Mouse (Mus musculus) small intestine, adult 2 months (tissue): ENCODE data around the gene Hsf3. TPM values are rescaled to one million over a fixed set of nuclear protein-coding genes. Genes with fewer than 3 reads are reported as not detected.
A peak's percentile ranks its signal among the peaks of the same experiment; 100 is the strongest.
"Not testable (repeated sequence)": the region's sequence is repeated elsewhere in the genome, so short reads cannot be mapped to it uniquely, and the experiment has no call there.

Experiments
- H3K27ac ChIP-seq: fragments of 200-500 bp; 2 replicates; pipeline ENCODE4 v1.5.1; 2012; ENCODE audit warnings: low read depth, low read length, control low read depth, inconsistent platforms; ENCODE audit not compliant: insufficient read depth
- H3K27me3 ChIP-seq: fragments of 200-500 bp; 2 replicates; pipeline ENCODE4 v1.6.1; 2012; ENCODE audit warnings: mild to moderate bottlenecking, moderate library complexity, low read length, inconsistent platforms; ENCODE audit not compliant: control insufficient read depth, insufficient read depth
- H3K36me3 ChIP-seq: fragments of 200-500 bp; 2 replicates; pipeline ENCODE4 v1.6.1; 2012; ENCODE audit warnings: mild to moderate bottlenecking, low read length, control low read depth, inconsistent platforms; ENCODE audit not compliant: control insufficient read depth, insufficient read depth
- H3K4me1 ChIP-seq: fragments of 200-500 bp; 2 replicates; pipeline ENCODE4 v1.6.1; 2012; ENCODE audit warnings: low read length, inconsistent platforms, mixed read lengths; ENCODE audit not compliant: control insufficient read depth, insufficient read depth, insufficient read length
- H3K4me3 ChIP-seq: fragments of 200-500 bp; 2 replicates; pipeline ENCODE4 v1.5.1; 2012; ENCODE audit warnings: low read depth, mild to moderate bottlenecking, control low read depth, inconsistent platforms, low read length, moderate library complexity
- CTCF ChIP-seq: fragments of 200-500 bp; IDR thresholded peaks from 2 replicates; pipeline ENCODE4 v1.5.1; 2012; ENCODE audit warnings: low read depth, mild to moderate bottlenecking, control low read depth, inconsistent platforms, low read length, moderate library complexity, mixed read lengths; ENCODE audit not compliant: insufficient replicate concordance, insufficient read length; ENCODE audit errors: extremely low read depth
- POLR2A ChIP-seq: fragments of 200-500 bp; IDR thresholded peaks from 2 replicates; pipeline ENCODE4 v1.6.1; 2012; ENCODE audit warnings: low read depth, mild to moderate bottlenecking, control low read depth, inconsistent platforms, low read length, moderate library complexity
- WGBS: fragments of 180-500 bp; shearing (Covaris S2); methylation state at CpG from one replicate; pipeline ENCODE4 v1.1.7; 2018; 5-methylcytosine and 5-hydroxymethylcytosine counted together
- polyA plus RNA-seq: library from polyadenylated mRNA; depleted of rRNA; stranded (reverse); fragments of >200 nt; gene quantifications from 2 replicates; pipeline ENCODE4 v1.2.3, GENCODE M21; 2012; rRNA removed

Hsf3 gene
- not detected in 2 replicates for polyA plus RNA-seq

GRCm38 (mm10) chrX:96456201-96456963 is at the start of gene Hsf3:
TSS of gene Hsf3 (minus strand) at chrX:96456294.
- H3K27ac ChIP-seq, result peak within 1 kb of the TSS; percentile 94
- 14% methylated on average over 9 of the region's 9 CpGs for WGBS
- H3K4me1 ChIP-seq, result no peaks in the 10 kb centered on the region
- no peaks in the 10 kb centered on the region for H3K27me3 ChIP-seq
- H3K36me3 ChIP-seq, result peaks cover 2% of the 10 kb centered on the region; the same call in 1 of the 2 replicates
- TF ChIP-seq POLR2A (no peak), CTCF (no peak)
- H3K4me3 ChIP-seq, result peak within 1 kb of the TSS; percentile 66

DNA sequence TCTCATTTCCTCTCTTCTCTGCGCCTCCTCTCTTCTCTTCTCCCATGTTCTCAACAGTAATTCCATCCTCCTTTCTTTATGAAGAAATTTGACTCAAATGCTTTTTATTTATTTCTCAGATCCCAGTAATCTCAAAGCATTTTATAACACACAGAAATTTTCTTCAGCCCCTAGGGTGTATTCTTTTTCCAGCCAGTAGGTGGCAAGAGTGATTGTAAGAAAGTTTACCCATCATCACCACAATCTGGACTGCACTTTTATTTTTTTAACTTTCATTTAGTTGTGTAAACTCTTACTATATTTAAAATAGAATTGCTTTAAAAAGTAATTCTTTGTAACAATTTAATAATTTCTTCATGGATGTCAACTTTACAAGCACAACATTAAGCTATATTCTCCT is 45.5 kb upstream of the Hsf3 start:
- TF ChIP-seq POLR2A (no peak), CTCF (no peak)
- no peak overlapping the region for H3K4me3 ChIP-seq
- H3K27me3 ChIP-seq, result no peaks in the 10 kb centered on the region
- peaks cover 10% of the 10 kb centered on the region for H3K36me3 ChIP-seq
- H3K4me1 ChIP-seq, result no peaks in the 10 kb centered on the region
- no peak overlapping the region for H3K27ac ChIP-seq
- 57% methylated on average over 1 of the region's 1 CpGs for WGBS

GRCm38 (mm10) chrX:96455149-96455548 is 945 bp downstream of the Hsf3 start, which contains the start of gene Heph:
TSS of gene Heph (plus strand) at chrX:96455359.
- no peaks in the 10 kb centered on the region for H3K27me3 ChIP-seq
- 38% methylated on average over 2 of the region's 2 CpGs for WGBS
- H3K4me1 ChIP-seq, result no peaks in the 10 kb centered on the region
- TF ChIP-seq CTCF, result no peak
- no peak for TF ChIP-seq POLR2A
- peaks cover 2% of the 10 kb centered on the region; the same call in 1 of the 2 replicates for H3K36me3 ChIP-seq
- H3K27ac ChIP-seq, result peak within 1 kb of the TSS; percentile 94
- peak within 1 kb of the TSS; percentile 66 for H3K4me3 ChIP-seq

DNA sequence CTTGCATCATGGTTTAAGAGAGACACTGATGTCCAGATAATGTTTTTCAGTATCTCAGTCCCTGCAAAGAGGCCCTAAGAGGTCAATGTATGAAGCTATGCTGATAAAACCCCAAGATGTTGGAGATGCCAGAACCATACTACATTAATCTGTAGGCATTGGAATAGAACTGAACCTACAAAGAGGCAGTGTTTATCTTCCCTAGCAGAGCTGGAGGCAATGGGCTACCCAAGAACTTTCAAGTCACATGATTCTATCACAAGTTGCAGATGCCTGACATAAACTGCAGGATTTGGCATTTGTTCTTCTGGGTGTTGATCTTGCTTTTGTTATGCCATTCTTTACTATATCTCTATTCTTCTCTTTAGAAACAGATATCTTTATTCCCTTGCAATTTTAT is 36.7 kb downstream of the Hsf3 start:
- no peak for TF ChIP-seq CTCF
- no peak for TF ChIP-seq POLR2A
- H3K27ac ChIP-seq, result no peak overlapping the region
- no peaks in the 10 kb centered on the region for H3K4me1 ChIP-seq
- no peaks in the 10 kb centered on the region for H3K36me3 ChIP-seq
- H3K4me3 ChIP-seq, result no peak overlapping the region
- no peaks in the 10 kb centered on the region for H3K27me3 ChIP-seq

DNA sequence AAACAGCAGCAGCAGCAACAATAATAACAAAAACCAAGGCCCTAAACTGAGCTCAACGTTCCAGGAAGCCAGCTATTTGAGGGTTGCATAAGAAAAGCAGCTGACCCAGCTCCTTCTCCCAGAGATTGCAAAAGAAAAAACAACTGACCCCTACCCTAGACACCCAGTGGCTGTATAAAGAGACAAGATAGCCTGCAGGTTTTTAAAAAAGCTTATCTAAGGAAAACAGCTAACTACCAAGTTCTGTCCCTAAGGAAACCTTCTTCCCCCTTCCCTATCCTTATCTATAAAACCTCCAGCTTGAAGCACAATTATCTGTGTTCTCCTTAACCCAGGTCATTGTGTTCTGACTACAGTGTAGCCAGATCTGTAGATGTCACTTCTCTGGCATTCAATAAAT is 38.4 kb downstream of the Hsf3 start:
- TF ChIP-seq POLR2A (no peak), CTCF (no peak)
- Histone ChIP-seq H3K4me3 (no peak overlapping the region), H3K4me1 (no peaks in the 10 kb centered on the region), H3K36me3 (no peaks in the 10 kb centered on the region), H3K27ac (no peak overlapping the region), H3K27me3 (no peaks in the 10 kb centered on the region)
- 35% methylated on average over 1 of the region's 1 CpGs for WGBS

DNA sequence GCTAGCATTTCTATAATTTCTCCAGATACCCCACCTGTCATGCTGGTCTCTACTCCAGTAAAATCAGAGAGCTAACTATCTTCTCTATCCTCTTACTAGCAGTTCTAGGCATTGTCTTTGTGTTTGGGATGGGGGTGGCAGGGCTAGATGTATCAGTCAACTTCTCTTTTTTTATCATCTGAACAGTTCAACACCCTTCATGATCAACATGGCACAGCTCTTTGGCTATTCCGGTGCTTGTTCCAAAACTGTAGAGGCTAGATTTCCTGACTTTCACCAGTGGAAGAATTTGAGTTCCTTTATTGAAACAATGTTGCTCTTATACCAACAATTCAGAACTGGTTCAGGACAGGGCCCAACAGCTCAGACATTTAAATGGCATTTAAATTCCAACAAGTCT is 39.1 kb downstream of the Hsf3 start:
- TF ChIP-seq POLR2A (no peak), CTCF (no peak)
- Histone ChIP-seq H3K36me3 (no peaks in the 10 kb centered on the region), H3K4me1 (no peaks in the 10 kb centered on the region), H3K4me3 (no peak overlapping the region), H3K27me3 (no peaks in the 10 kb centered on the region), H3K27ac (no peak overlapping the region)
- WGBS, result 97% methylated on average over 1 of the region's 1 CpGs

GRCm38 (mm10) chrX:96415351-96415750 is 40.7 kb downstream of the Hsf3 start:
- H3K27ac ChIP-seq, H3K4me1 ChIP-seq, H3K36me3 ChIP-seq, H3K27me3 ChIP-seq, H3K4me3 ChIP-seq: not testable (repeated sequence)
- 44% methylated on average over 4 of the region's 4 CpGs for WGBS

- no peaks in the 10 kb centered on the region for H3K4me1 ChIP-seq
- no peak overlapping the region for H3K27ac ChIP-seq
- no peaks in the 10 kb centered on the region for H3K27me3 ChIP-seq
- H3K36me3 ChIP-seq, result no peaks in the 10 kb centered on the region
- WGBS, result 42% methylated on average over 2 of the region's 2 CpGs
- H3K4me3 ChIP-seq, result no peak overlapping the region
- no peak for TF ChIP-seq CTCF
- no peak for TF ChIP-seq POLR2A
Observed at GRCm38 (mm10) chrX:96339108-96339507, 117.0 kb downstream of the Hsf3 start.
